Mouse (Mus musculus) limb, embryonic 14.5 days (tissue): ENCODE results near the gene Padi4. TPM values are rescaled to one million over a fixed set of nuclear protein-coding genes. Genes with fewer than 3 reads are reported as not detected.

ENCODE experiments used
- ATAC-seq: fragments of 200-750 bp; cut with Nextera tagmentation; 2 replicates; pipeline ENCODE4 v1.8.0; 2017; ENCODE audit warnings: low read depth, moderate number of reproducible peaks, moderate TSS enrichment; ENCODE audit not compliant: low FRiP score
- DNase-seq: peaks from one replicate; pipeline ENCODE4 v3.0.0-alpha.2; 2015; ENCODE audit warnings: low spot score
- H3K27ac ChIP-seq: fragments of 300-500 bp; sonication (generic); replicated peaks from 2 replicates; pipeline ENCODE4 v1.5.1; 2014; ENCODE audit warnings: low read depth, mild to moderate bottlenecking, low read length, moderate library complexity, mixed read lengths
- H3K27me3 ChIP-seq: fragments of 300-500 bp; sonication (generic); 2 replicates; pipeline ENCODE4 v1.6.1; 2014; ENCODE audit warnings: low read length, mixed read lengths; ENCODE audit not compliant: control insufficient read depth, insufficient read depth
- H3K36me3 ChIP-seq: fragments of 300-500 bp; sonication (generic); 2 replicates; pipeline ENCODE4 v1.6.1; 2014; ENCODE audit warnings: mild to moderate bottlenecking, low read length, moderate library complexity, mixed read lengths; ENCODE audit not compliant: control insufficient read depth, insufficient read depth
- H3K4me1 ChIP-seq: fragments of 300-500 bp; sonication (generic); 2 replicates; pipeline ENCODE4 v1.6.1; 2014; ENCODE audit warnings: antibody characterized with exemption, low read length, mixed read lengths; ENCODE audit not compliant: control insufficient read depth, insufficient read depth
- H3K4me2 ChIP-seq: fragments of 300-500 bp; sonication (generic); replicated peaks from 2 replicates; pipeline ENCODE4 v1.6.1; 2014; ENCODE audit warnings: low read depth, mild to moderate bottlenecking, low read length, moderate library complexity; ENCODE audit not compliant: severe bottlenecking
- H3K4me3 ChIP-seq: fragments of 300-500 bp; sonication (generic); replicated peaks from 2 replicates; pipeline ENCODE4 v1.5.1; 2014; ENCODE audit warnings: low read length
- H3K9ac ChIP-seq: fragments of 300-500 bp; sonication (generic); 2 replicates; pipeline ENCODE4 v1.6.1; 2014; ENCODE audit warnings: mild to moderate bottlenecking, low read depth, low read length, moderate library complexity; ENCODE audit not compliant: severe bottlenecking
- H3K9me3 ChIP-seq: fragments of 300-500 bp; sonication (generic); 2 replicates; pipeline ENCODE4 v1.6.1; 2016; ENCODE audit warnings: low read length; ENCODE audit not compliant: control insufficient read depth
- POLR2A ChIP-seq: fragments of 200-500 bp; IDR thresholded peaks from 2 replicates; pipeline ENCODE4 v1.8.0; 2012; ENCODE audit warnings: inconsistent platforms, mild to moderate bottlenecking, moderate library complexity, borderline replicate concordance; ENCODE audit not compliant: insufficient read depth, insufficient read length; ENCODE audit errors: extremely low read depth
- WGBS: fragments of 180-500 bp; shearing (Covaris S2); extraction: QIAGEN DNeasy Blood & Tissue Kit; methylation state at CpG from one replicate; pipeline ENCODE4 v1.1.7; 2014; 5-methylcytosine and 5-hydroxymethylcytosine counted together
- polyA plus RNA-seq, 2 experiments: library from polyadenylated mRNA; depleted of rRNA in 1 of 2; stranded (reverse) in 1 of 2; unstranded in 1 of 2; fragments of >200 nt; fragmentation: Nextera tagmentation in 1 of 2; extraction: Ambion mirVana in 1 of 2; gene quantifications; 2 replicates each; pipeline versions ENCODE4 v1.2.1 to v1.2.3; 2012 to 2014

Padi4 gene
- polyA plus RNA-seq, 2 experiments, result 0.11 TPM; not detected in 1

DNA sequence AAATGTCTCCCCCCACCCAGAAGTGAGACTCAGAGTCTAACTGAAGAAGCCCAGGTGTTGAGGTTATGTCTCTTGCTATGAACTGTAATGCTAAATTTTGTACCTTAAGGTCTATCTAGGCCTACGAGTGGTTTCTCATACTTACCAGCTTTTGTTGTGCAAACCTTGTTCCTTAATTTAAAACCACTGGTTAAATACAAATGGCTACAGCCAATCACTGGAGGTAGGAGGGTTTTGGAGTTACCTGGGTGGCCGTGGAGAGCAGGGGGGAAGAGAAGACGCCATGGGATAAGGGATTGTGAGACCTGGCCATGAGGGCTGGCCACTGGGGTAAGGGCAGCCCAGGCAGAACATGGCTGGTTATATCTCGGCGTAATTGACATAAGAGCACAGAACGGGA is 14.2 kb upstream of the Padi4 start:
- Histone ChIP-seq H3K27me3 (no peaks in the 10 kb centered on the region), H3K9me3 (no peaks in the 10 kb centered on the region), H3K4me1 (no peaks in the 10 kb centered on the region), H3K36me3 (no peaks in the 10 kb centered on the region), H3K9ac (no peak overlapping the region), H3K4me3 (no peak overlapping the region), H3K4me2 (no peak overlapping the region), H3K27ac (no peak overlapping the region)
- no peak for TF ChIP-seq POLR2A
- DNase-seq (no peak), ATAC-seq (no peak)
- WGBS, result 86% methylated on average over 6 of the region's 6 CpGs

DNA sequence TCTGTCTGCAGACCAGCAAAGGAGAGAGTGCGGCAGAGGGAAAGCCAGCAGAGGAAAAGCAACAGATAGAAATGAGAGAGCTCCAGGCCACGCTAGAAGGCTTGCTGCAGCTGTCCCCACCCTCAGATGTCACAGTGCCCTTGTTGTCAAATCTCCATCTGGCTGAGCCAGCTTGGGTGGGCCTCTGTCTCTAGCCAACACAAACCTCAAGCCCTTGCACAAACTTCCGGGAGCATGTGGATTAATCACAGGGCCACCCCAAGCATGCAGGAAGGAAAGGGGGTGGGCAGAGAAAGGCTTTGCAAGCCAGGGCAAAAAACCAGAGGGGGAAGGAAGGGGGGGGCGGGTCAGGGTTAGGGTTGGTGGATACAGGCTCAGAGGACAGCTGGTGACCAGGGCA is 13.4 kb upstream of the Padi4 start:
- H3K4me1 ChIP-seq, result no peaks in the 10 kb centered on the region
- no peak overlapping the region for H3K9ac ChIP-seq
- no peak for TF ChIP-seq POLR2A
- no peak for DNase-seq
- WGBS, result 58% methylated on average over 4 of the region's 4 CpGs
- H3K4me2 ChIP-seq, result no peak overlapping the region
- no peak for ATAC-seq
- no peak overlapping the region for H3K27ac ChIP-seq
- no peak overlapping the region for H3K4me3 ChIP-seq
- H3K36me3 ChIP-seq, result no peaks in the 10 kb centered on the region
- no peaks in the 10 kb centered on the region for H3K27me3 ChIP-seq
- H3K9me3 ChIP-seq, result no peaks in the 10 kb centered on the region

- Histone ChIP-seq H3K36me3 (no peaks in the 10 kb centered on the region), H3K9me3 (no peaks in the 10 kb centered on the region), H3K27ac (no peak overlapping the region), H3K9ac (no peak overlapping the region), H3K4me2 (no peak overlapping the region), H3K4me3 (no peak overlapping the region), H3K27me3 (no peaks in the 10 kb centered on the region), H3K4me1 (no peaks in the 10 kb centered on the region)
- no peak for TF ChIP-seq POLR2A
- ATAC-seq, result no peak
- no peak for DNase-seq
- WGBS, result 79% methylated on average over 5 of the region's 5 CpGs
Measured at GRCm38 (mm10) chr4:140785217-140785616, 11.2 kb upstream of the Padi4 start.

DNA sequence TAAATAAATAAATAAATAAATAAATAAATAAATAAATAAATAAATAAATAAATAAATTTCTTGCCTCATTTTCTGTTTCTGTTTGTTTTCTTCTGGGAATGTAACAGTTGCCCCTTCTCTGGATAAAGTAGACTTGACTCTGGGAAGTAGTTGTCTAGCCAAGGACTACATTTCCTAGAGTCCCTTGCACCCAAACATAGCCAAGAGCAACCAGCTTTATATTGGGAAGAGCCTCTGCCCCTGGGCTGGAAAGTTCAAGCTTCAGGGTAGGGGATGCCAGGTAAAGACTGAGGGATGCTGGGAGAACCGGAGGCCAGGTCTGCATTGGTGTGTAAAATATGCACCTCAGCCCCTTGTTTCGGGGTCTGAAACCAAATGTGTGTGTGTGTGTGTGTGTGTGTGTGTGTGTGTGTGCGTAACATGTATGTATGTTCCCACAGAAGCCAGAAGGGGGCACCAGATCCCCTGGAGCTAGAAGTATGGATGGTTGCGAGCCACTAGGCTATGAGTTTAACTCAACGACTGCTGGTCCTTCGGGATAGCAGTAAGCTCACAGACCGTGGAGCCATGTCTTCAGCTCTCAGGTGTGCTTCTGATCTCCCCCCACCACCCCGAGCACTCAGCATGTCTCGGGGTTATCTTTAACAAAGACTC is 10.4 kb upstream of the Padi4 start:
- H3K27me3 ChIP-seq, result no peaks in the 10 kb centered on the region
- no peak overlapping the region for H3K27ac ChIP-seq
- WGBS, result 98% methylated on average over 9 of the region's 9 CpGs
- ATAC-seq (no peak), DNase-seq (no peak)
- no peaks in the 10 kb centered on the region for H3K9me3 ChIP-seq
- no peak overlapping the region for H3K9ac ChIP-seq
- no peak overlapping the region for H3K4me3 ChIP-seq
- TF ChIP-seq POLR2A, result no peak
- no peaks in the 10 kb centered on the region for H3K36me3 ChIP-seq
- H3K4me1 ChIP-seq, result no peaks in the 10 kb centered on the region
- no peak overlapping the region for H3K4me2 ChIP-seq

- DNase-seq, result no peak
- 86% methylated on average over 9 of the region's 9 CpGs for WGBS
- TF ChIP-seq POLR2A, result no peak
Measured at GRCm38 (mm10) chr4:140782821-140783220, 8.8 kb upstream of the Padi4 start.

More at GRCm38 (mm10) chr4:140782821-140783220, 8.8 kb upstream of the Padi4 start:
- no peaks in the 10 kb centered on the region for H3K27me3 ChIP-seq
- H3K4me2 ChIP-seq, result no peak overlapping the region
- no peaks in the 10 kb centered on the region for H3K4me1 ChIP-seq
- no peak for ATAC-seq
- H3K4me3 ChIP-seq, result no peak overlapping the region
- H3K36me3 ChIP-seq, result no peaks in the 10 kb centered on the region
- H3K9ac ChIP-seq, result no peak overlapping the region
- H3K27ac ChIP-seq, result no peak overlapping the region
- H3K9me3 ChIP-seq, result no peaks in the 10 kb centered on the region
